Mouse (Mus musculus): Measurements from ENCODE around the gene Pth1r. TPM values are rescaled to one million over a fixed set of nuclear protein-coding genes. Genes with fewer than 3 reads are reported as not detected.
A peak's percentile ranks its signal among the peaks of the same experiment; 100 is the strongest.

Pth1r gene
- total and polyA plus RNA-seq, 3 experiments: 14.7 to 37.8 (median 16.3) TPM

DNA sequence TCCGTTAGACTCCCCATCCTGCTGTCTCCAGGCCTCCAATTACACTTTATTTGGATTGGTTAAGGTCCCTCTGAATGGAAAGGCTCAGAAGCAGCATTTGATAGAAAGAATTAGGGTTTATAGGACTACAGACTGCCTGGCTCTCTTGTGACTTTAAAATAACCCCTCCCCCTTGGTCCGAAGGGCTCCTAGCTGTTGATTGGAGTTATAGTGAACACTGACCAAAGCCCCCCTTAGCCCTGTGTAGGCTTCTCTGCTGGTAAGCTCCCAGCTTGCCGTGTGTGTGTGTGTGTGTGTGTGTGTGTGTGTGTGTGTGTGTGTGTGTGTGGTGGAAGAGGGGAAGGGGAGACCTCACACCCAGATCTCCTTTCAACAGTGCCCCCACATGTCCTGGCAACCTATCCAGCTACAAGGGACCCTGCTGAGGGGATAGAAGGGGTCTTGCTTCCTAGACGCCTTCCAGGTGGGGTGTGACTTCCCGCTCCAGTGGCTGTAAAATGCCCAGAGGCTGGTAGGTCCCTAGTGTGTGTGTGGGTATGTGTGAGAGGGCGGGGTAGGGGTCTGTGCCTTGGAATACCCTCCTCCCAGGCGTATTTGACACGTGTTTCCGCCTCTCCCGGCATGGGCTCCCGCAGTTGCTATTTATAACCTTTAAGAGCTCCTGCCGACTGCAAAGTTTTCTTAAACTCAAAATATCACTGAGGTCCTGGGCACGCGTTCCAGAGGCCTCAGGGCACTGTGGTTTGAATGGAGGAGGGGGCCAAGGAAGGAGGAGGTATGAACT is 3.7 kb upstream of the Pth1r start:
- no peak for DNase-seq

DNA sequence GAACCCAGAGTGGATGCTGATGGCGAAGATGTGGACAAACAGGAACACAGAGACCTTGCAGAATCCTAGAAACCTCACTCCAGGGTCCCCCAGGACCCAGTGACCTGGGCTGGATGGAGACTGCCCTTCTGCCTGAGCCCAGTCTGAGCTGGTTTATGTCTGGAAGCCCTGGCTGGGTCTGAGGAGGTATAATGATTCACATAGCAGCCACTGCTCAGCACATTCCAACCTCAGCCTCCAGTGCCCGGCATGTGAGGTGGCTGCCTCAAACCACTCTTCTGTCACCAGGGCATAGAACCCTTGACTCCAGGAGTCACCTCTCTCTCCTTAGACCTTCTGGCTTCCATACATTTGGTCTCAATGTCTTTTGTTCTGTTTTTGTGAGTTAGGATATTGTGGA is 1.5 kb upstream of the Pth1r start:
- DNase-seq: no peak

DNA sequence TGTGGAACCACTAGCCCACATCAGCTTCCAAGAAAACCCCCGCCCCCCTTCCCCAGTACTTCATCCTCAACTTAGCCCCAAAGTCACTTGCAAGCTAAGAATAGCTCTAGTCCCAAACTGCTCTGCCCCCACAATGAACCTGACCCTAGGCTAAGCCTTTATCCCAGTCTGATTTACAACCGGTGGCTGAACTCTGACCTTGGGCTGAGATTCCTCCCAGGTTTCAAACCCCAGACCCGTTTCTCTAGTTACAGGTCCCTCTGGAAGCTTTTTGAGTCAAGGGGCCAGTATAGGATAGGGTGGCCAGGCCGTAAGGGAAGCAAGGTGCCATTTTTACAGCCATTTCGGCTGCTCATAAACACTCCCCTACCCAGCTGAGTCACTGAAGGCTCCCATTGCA is 707 bp downstream of the Pth1r start:
- no peak for DNase-seq

DNA sequence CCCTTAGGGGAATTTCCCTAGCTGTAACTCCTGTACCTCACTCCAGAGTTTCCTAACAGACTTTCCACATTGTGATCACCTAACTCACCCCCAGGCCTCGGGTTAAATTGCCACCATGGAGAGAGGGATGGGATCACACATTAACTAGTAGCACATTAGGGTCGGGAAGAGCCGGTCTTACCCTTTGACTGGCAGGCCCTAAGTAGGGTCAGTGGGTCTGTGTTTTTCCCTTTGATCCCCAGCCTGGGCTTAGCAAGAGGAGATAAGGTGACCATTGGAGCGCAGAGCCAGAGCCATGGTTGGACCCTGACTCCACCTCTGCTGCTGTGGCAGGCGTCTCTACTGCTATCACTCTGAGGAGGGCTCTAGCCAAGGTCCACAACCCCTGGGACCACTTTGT is 1.2 kb downstream of the Pth1r start:
- DNase-seq: no peak

DNA sequence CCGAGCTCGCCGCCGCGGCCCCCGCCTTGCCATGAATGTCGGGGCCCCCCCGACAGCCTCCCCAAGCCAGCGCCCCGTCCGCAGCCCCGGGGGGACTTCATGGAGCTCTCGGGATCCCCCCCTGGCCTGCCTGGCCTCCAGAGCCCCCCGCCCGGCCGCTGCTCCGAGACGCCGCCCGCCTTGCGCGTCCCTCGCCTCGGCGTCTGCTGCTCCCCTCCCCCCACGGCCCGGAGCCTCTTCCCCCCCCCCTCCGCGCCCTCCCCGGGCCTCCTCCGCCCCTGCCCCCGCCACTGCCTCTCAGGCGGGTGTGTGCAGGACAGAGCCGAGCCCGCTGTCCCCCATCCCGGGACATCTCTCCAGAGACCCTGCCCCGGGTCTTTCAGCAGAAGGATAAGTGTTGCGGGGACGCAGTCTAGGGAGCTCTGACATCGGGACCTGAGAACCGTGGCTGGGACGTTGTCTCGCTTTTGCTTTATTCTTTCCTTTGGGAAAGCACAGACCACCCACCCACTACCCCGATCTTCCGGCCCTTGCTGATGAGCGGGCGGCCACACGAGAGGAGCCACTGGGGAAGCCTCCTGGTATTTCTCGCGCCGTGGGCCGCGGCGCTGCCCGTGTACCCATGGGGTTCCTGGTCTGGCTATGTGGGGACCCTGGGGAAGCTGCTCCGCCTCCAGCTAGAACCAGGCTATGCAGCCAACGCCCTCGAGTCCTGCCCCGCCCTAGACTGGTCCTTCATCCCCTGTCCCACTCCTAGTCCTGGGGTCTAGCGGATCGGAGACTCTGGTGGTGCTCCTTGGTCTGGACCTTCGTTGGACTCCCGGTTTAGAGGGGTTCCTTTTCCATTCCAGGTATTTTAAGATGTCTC is 3.3 kb downstream of the Pth1r start:
- DNase-seq: peak; percentile 32

DNA sequence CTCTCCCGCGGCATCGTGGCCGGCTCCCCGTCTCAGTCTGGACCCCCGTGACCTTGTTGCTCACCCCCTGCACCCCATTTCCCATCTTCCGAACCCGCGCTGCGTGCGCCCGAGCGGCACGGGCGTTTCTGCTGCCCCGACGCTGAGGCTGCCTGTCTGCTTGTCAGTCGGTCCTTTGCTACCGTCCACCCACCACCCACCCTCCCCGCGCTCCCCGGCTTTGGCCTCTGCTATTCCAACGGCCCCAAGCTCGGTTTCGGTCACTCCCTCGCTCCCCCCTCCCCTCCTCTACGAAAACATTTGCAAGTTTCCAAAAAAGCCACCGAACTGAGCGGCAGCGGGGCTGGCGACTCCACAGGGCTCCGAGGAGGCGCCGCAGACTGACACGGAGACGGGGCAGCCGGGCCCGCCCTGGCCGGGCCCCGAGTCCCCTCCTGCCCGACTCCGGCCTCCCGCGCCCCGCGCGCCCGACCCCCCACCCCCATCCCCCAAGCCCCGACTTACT is 3.9 kb downstream of the Pth1r start:
- no peak for DNase-seq

DNA sequence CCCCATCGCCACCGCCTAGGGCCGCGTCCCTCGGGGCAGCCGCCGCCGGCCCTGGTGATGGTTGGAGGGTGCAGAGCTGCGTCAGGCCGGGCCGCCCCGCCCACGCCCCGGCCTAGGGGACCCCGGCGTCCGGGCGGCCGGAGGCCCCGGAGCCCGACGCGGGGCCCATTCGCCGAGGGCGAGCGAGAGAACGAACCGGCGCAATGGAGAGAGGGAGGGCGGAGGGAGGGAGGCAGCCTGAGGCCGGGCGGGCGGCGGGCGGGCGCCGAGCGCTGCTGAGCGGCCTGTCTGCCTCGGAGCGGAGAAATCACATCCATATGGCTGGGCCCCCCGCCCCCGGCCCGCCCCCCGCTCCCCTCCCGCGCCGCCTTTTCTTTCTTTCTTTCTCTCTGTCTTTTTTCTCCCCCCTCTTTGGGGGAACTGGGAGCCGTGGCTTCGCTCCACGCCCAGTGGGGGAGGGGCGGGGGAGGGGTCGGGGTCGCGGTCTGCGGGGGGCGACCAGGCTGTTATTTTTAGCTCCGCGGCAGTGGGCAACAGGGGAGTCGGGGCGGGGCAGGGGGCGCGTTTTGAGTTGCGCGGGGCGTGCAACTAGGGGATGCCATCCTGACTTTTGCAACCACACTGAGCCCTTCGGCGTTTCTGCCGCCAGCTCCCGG is 4.5 kb downstream of the Pth1r start:
- DNase-seq: peak; percentile 43

DNA sequence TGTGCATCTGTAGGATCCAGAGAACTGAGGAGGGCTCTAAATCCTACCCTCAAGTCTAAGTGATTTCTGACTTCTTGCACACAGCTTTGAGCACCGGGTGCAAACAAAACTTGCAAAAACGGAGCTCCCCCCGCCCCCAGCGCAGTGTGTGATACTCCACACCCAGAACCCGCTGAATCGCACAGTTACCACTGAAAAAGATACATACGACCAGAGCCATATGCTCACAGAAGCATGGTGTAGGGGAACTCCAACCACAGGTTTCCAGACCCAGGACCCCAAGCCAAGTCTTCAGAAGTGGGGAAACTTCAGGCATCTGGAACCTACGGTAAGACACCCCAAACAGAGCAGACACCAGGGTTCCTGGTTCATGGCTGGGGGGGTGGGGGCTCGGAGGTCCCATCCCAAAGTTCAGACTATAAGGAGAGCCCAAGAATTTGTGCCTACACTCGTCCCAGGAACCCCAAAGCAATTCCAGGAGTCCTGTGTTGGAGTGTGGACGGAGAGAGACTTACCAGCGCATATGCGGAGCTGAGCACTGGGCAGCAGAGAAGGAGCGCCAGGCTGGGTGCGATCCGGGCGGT is 5.1 kb downstream of the Pth1r start, which contains the start of gene Myl3:
Myl3 (plus strand) TSS at position 151 of the 584 bp plus-strand sequence.
- DNase-seq: no peak

DNA sequence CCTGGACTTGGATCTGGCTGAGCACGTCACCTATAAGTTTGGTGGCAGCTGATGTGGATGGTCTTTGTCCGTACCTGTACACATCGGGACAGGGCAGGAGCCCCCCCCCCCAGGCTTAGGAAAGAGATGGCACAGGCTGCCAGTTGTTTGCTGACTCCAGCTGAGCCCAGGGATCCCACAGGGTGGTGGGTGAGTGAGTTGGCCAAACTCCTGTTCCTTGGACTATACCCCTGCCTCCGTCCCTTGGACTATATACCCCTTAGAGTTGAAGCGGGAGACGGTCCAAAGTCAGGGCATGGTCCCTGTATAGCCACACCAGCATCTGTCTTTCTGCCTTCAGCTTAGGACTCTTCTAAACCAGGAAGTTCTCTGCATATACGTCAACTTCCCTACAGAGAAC is 7.0 kb downstream of the Pth1r start:
- DNase-seq: no peak

DNA sequence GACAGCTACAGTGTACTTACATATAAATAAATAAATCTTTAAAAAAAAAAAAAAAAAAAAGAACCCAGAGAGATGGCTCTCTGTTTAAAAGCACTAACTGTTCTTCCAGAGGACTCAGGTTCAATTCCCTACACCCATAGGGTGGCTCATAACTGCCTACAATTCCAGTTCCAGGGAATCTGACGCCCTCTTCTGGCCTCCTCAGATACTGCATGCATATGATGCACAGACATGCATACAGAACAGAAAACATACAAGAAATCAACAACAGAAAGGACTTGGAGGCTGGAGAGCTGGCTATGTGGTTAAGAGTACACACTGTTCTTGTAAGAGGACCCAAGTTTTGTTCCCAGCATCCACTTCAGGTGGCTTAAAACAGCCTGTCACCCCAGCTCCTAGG is 8.9 kb downstream of the Pth1r start:
- DNase-seq: no peak

DNA sequence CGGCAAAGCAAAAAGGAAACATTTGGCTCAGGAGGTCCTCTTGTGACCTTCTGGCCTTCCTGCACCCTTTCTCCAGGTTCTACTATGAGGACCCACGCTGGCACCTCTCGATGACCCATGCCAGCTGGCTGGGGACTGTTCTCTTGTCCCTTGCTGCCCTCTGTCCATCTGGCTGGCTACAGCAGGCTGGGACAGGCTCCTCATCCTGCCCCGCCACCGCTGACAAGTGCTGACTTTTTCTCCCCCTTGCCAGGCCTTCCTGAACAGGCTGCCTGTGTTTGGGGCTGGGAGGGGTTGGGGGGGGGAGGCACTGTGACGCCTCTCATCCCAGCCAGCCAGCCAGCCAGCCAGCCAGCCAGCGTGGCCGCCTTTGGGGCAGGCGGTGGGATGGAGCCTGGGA is 10.6 kb downstream of the Pth1r start:
- no peak for DNase-seq

DNA sequence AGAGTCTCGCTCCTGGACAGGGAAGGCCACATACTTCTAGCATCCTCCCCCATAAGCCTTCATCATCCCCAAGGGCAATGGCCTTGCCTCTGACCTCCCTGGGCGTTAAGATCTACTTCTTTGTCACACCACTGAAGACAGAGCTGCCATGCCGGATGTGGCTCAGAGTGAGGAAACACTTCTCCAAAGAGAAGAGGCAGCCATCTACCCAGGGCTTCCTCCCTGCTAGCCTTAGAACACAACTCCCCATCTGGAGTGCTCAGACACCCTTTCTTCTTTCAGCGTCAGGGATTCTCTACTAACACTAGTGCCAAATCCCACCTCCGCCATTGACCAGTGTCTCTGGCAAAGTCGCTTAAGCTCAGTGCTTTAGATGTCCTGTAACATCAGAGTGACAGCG is 12.8 kb downstream of the Pth1r start:
- no peak for DNase-seq

DNA sequence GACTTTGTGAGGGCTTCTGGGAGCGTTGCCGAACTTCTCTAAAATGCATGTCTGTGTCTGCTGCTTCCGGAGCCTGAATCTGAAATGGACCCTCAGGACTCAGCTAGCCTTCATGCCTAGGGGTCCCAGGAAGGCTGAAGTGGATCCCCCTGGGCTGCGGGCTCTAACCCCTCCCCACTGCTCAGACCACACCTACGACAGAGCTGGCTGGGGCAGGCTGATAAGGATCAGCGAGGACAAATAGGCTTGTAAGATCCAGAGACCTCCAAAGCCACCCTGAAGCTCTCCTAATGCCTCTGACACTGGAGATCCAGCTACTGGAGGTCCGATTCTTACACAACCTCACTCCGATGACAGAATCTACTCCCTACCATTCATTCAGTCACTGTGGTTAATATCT is 13.8 kb downstream of the Pth1r start:
- DNase-seq: no peak

DNA sequence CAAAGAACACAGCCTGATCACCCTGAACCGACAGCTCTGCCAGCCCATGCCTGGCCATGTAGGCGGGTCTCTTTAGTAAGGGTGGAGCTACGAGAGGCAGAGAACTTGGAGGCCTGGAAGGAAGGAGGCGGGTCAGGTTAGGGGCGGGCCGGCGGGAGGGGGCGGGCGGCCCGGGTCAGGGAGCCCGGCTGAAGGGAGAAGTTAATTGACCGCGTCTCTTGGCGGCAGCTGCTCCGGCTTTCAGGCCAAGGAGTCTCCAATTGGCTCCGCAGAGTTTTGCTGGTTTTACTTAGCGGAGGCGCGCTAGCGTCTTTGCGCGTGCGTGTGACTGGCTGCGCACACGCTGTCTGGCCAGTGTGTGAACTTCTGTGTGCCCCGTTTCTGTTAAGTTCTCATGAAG is 14.3 kb downstream of the Pth1r start:
- peak; percentile 90 for DNase-seq

DNA sequence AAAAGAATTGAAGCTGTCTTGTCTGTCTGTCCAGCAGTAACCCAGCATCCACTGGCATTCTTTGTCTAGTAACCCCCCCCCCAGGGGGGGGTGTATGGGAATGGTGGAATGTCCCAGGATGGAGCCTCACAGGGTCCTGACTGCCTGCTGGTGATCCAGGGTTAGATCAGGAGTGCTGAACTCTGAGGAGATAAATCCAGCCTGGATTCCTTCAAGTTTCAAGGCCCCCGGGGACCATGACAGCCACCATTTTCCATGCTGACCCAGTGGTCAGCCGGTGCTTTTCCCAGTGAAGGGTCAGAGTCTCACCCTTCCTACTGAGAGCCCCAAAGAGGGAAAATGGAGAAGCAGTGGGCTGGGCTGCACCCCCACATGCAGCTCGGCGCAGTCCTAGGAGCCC is 15.1 kb downstream of the Pth1r start:
- no peak for DNase-seq

DNA sequence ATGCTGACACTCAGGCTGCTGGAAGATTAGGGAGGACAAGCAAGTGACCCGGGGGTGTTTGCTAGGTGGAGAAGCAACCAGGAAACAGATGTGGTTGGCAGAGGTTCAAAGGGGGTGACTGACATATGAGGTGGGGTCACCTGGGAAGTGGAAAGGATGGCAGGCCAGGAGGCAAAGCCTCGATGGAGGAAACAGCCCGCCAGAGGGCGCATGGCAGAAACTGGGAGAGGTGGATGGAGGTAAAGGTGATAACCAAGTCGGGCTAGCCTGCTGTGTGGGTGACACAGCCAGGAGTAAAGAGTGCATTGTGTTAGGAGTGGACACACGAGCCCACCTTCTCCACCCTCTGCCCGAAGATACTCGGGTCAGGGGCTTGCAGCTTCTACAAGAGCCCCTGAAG is 17.1 kb downstream of the Pth1r start:
- peak; percentile 51 for DNase-seq

DNA sequence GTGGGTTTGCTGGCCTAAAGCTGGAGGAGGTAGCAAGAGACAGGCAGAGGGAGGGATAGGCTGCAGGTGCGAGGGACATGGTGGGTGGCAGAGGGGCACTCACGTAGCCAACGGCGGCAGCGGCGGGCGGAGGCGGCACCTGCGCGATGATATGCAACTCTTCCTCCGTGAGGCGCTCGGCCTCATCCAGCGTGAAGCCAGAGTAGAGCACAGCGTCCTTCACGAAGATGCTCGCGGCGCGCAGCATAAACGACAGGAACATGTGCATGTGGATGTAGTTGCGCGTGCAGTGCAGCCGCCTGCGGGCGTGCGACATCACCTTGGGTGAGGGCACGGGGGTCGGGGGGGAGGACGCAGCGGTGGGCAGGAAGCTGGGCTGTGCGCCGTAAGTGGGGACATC is 20.1 kb downstream of the Pth1r start:
- no peak for DNase-seq

DNA sequence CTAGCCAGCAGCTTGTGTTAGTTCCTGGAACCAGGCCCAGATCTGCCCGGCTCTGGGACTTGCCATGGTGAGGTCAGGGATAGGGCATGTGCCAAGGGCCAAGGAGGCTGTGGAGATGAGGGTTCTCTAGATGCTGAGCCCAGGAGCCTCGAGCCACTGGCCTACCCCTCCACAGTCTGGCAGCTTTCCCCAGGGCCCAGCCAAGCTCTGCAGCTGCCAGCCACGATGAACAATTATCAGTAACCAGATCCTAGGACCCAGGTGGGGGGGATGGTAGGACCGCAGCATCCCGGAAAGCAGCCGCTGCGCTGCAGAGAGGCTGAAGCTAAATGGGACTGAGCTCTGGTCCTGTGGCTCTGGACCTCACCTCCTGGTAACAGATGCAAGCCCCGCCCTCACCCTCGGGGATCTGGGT is 21.2 kb downstream of the Pth1r start:
- peak; percentile 68 for DNase-seq

DNA sequence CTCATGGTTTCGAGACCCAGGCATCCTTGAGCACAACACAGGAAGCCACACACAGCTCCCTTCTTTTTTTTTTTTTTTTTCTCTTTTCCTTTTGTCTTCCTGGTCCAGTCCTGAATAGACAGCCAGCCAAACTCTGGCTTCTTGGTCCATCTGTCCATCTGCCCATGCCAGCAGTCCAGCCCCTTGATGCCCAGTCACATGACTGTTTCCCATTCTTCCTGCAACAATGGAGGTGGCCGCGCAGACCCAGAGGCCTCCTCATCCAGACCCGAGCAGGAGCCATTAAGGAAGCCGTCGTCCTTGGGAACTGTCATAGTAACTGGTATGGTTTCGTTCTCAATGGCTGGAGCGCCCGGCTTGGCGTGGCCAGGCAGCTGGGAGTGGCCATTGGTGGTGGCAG is 24.9 kb downstream of the Pth1r start:
- DNase-seq: no peak

DNA sequence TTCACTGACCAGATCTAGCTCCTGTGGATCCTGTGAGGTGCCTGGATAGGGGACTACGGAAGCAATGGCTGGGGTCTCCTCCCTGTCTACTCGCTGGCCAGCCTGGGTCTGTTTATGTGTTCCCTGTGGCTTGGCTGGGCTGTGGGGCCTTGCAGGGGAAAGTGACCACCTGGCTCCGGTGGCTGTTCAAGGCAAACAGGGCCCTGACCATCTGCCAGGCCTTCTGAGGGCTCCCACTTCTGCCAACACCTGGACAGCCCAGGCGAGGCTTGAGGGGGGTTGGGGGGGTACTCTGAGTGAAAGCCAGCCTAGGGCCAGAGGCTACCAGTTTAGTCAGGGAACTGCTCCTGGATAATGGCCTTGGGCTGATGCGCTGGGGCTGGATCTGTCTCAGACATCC is 27.0 kb downstream of the Pth1r start:
- DNase-seq: no peak

DNA sequence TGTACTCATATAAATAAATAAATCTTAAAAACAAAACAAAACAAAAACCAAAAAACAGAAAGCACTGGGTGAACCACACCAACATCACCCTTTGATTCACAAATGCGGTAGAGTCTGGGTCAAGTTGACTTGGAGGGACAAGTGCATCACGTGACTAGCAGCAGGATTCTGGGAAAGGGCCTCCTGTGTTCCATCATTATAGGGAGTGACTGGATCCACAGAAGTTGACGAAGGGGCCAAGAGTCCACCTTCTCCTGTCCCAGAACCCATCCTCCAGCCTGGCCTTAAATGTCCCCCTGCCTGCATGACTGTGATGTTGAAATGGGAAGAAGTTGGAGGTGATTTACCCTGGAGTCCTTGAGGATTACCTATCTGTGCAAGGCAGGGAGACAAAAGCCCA is 28.1 kb downstream of the Pth1r start:
- DNase-seq: no peak

DNA sequence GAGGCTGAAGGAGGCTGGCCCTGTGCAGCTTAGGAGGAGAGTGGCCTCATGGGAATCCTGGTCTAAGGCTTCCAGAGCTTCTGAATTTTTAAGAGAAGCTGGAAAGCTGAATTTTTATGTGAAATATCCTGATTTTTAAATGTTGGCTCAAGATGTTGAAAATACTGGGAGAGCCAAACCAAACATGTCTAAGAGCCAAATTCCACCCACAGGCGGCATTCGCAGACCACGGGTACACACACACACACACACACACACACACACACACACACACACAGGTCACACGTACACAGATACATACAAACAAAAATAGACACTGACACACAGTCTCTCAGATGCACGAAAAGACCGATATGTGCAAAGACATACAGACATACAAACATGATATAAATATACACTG is 28.9 kb downstream of the Pth1r start:
- no peak for DNase-seq
